In genomic region chr14:25866832-25867231, GRCm38 (mm10) we compare ENCODE assay signal across 20 mouse cellular contexts. TPM values are rescaled to one million over a fixed set of nuclear protein-coding genes. Genes with fewer than 3 reads are reported as not detected.
A peak's percentile ranks its signal among the peaks of the same experiment; 100 is the strongest.
DNase-seq lines count a peak whose midpoint lies in the region; ATAC-seq and TF ChIP-seq lines count a peak whose summit lies in the region.
"Had no signal": no experiment of that assay in that cellular context is flagged by ENCODE, and none has a peak within 500 bp of the region (broad histone marks: within the 10 kb centered on the region; RNA-seq: fewer than 3 reads in every experiment).

No protein-coding gene starts in this region.

- H3K9ac ChIP-seq in kidney, postnatal 0 days (ENCODE audit: low read depth, low read length), result no peak overlapping the region
- H3K9ac ChIP-seq: embryonic facial prominence, embryonic 12.5 days; forebrain, embryonic 13.5 days; hindbrain, embryonic 13.5 days; neural tube, embryonic 15.5 days; stomach, embryonic 15.5 days had no signal

- no peaks in the 10 kb centered on the region for H3K27me3 ChIP-seq in kidney, postnatal 0 days (ENCODE audit: insufficient read depth, low read length)
- H3K27me3 ChIP-seq in myocyte (ENCODE audit: control insufficient read depth, insufficient read depth, insufficient read length), result no peaks in the 10 kb centered on the region
- H3K27me3 ChIP-seq: embryonic facial prominence, embryonic 12.5 days; forebrain, embryonic 13.5 days; hindbrain, embryonic 13.5 days; neural tube, embryonic 15.5 days; stomach, embryonic 15.5 days had no signal

- H3K36me3 ChIP-seq in kidney, postnatal 0 days (ENCODE audit: insufficient read depth, low read length), result no peaks in the 10 kb centered on the region
- H3K36me3 ChIP-seq in myocyte (ENCODE audit: control insufficient read depth, insufficient read depth), result no peaks in the 10 kb centered on the region
- H3K36me3 ChIP-seq: embryonic facial prominence, embryonic 12.5 days; hindbrain, embryonic 13.5 days; neural tube, embryonic 15.5 days; stomach, embryonic 15.5 days had no signal

- H3K27ac ChIP-seq in kidney, postnatal 0 days, result peak overlapping the region; percentile 5; the same call in 1 of the 2 replicates
- peak overlapping the region; percentile 94 for H3K27ac ChIP-seq in gastrocnemius, adult 2 months
- H3K27ac ChIP-seq: embryonic facial prominence, embryonic 12.5 days; forebrain, embryonic 13.5 days; hindbrain, embryonic 13.5 days; neural tube, embryonic 15.5 days; stomach, embryonic 15.5 days had no signal

- no peak for ATAC-seq in kidney, postnatal 0 days (replicated peaks; ENCODE audit: low FRiP score, low read depth)
- no peak for ATAC-seq in CD4-positive, CD25-positive, alpha-beta regulatory T cell, adult 4 months
- ATAC-seq: forebrain, embryonic 13.5 days had no signal

- 48% methylated on average over 11 of the region's 11 CpGs for WGBS in kidney, postnatal 0 days

- TF ChIP-seq CTCF in kidney, postnatal 0 days (IDR thresholded peaks at IDR 0.05; ENCODE audit: low read depth), result no peak
- TF ChIP-seq CTCF in gastrocnemius, adult 2 months (IDR thresholded peaks at IDR 0.05), result no peak

- peaks cover 7% of the 10 kb centered on the region; the same call in 1 of the 2 replicates for H3K4me1 ChIP-seq in kidney, postnatal 0 days (replicated peaks; ENCODE audit: insufficient read depth, low read length)
- H3K4me1 ChIP-seq: forebrain, embryonic 13.5 days; neural tube, embryonic 15.5 days had no signal

- H3K4me3 ChIP-seq in kidney, postnatal 0 days (replicated peaks; ENCODE audit: low read depth, low read length), result no peak overlapping the region
- H3K4me3 ChIP-seq in gastrocnemius, adult 2 months, result peak overlapping the region; percentile 52
- peak overlapping the region; percentile 7 for H3K4me3 ChIP-seq in myocyte
- H3K4me3 ChIP-seq: embryonic facial prominence, embryonic 12.5 days; forebrain, embryonic 13.5 days; hindbrain, embryonic 13.5 days; neural tube, embryonic 15.5 days; stomach, embryonic 15.5 days had no signal

- intact Hi-C loops in gastrocnemius, adult 2 months (cut with DNase I), result no loop called here

- H3K79me2 ChIP-seq in myocyte (ENCODE audit: control insufficient read depth, insufficient read depth), result peaks cover 19% of the 10 kb centered on the region

- H3K4me2 ChIP-seq in kidney, postnatal 0 days (ENCODE audit: low read length), result no peak overlapping the region
- peak overlapping the region; percentile 75 for H3K4me2 ChIP-seq in myocyte (ENCODE audit: low read depth)
- H3K4me2 ChIP-seq: embryonic facial prominence, embryonic 12.5 days; forebrain, embryonic 13.5 days; hindbrain, embryonic 13.5 days; neural tube, embryonic 15.5 days; stomach, embryonic 15.5 days had no signal

- no peak overlapping the region for H3ac ChIP-seq in myocyte (ENCODE audit: control insufficient read depth, insufficient read length)

- no peaks in the 10 kb centered on the region for H3K9me3 ChIP-seq in kidney, postnatal 0 days (replicated peaks; ENCODE audit: low read length)
- H3K9me3 ChIP-seq: embryonic facial prominence, embryonic 12.5 days; forebrain, embryonic 13.5 days; hindbrain, embryonic 13.5 days; neural tube, embryonic 15.5 days; stomach, embryonic 15.5 days had no signal

- DNase-seq in kidney, postnatal 0 days (ENCODE audit: low spot score), result no peak
- no peak for DNase-seq in kidney, postnatal 14 days
- peak; percentile 72 for DNase-seq in adrenal gland, postnatal 14 days
- DNase-seq in gastrocnemius, adult 2 months, result peak; percentile 87
- no peak for DNase-seq in thymus, postnatal 14 days
- DNase-seq: cerebellum, adult 9-10 months; kidney, postnatal 25 days; layer of hippocampus, postnatal 36 days; lung, adult 2 months; right cerebral cortex, postnatal 4 days had no signal

- TF ChIP-seq POLR2A in myocyte (IDR thresholded peaks at IDR 0.05; ENCODE audit: insufficient read length, low read depth), result no peak

TF ChIP-seq in myocyte, 11 proteins besides CTCF, POLR2A, EP300 and RAD21:
- TF ChIP-seq MYOD1 (IDR thresholded peaks at IDR 0.05; ENCODE audit: control insufficient read depth in 1 of 3, insufficient read length in 2 of 3, low read depth in 2 of 3), result peak in 1 of 3 experiments; percentile 30
- TF ChIP-seq TCF3 (IDR thresholded peaks at IDR 0.05; ENCODE audit: insufficient read length, low read depth), result no peak
- peak in 1 of 3 experiments; percentile 44 for TF ChIP-seq MYOG (IDR thresholded peaks at IDR 0.05; ENCODE audit: control insufficient read depth in 1 of 3, insufficient read depth in 1 of 3, insufficient read length in 2 of 3, low read depth in 2 of 3)
- no peak for TF ChIP-seq SRF (IDR thresholded peaks at IDR 0.05; ENCODE audit: control insufficient read depth, insufficient read length, low read depth)

RNA-seq across cellular contexts. Expression of gene Anxa11, which starts 24.9 kb away (rescaled TPM):
- 83.7 and 95.6 TPM in 2 replicates for polyA plus RNA-seq in kidney, postnatal 0 days (2015; fragmentation: Nextera tagmentation; extraction: Ambion mirVana)
- 51.1 and 59.2 TPM in 2 replicates for total RNA-seq in adrenal gland, postnatal 14 days (2021)
- 10 to 100 TPM; 97.4 to 99.1 TPM for total RNA-seq in gastrocnemius, adult 2 months (2021)
- 140 TPM for polyA plus RNA-seq in myocyte (2012; fragmentation: generic; extraction: Trizol)
- 10 to 100 TPM; 59.7 to 84.6 TPM for polyA plus RNA-seq in CD4-positive, CD25-positive, alpha-beta regulatory T cell, adult 4 months (2017; shearing (Covaris generic))

RNA-seq across cellular contexts. Expression of gene Plac9a, which starts 36.1 kb away (rescaled TPM):
- polyA plus RNA-seq in kidney, postnatal 0 days (2015; fragmentation: Nextera tagmentation; extraction: Ambion mirVana), result 1.6 and 1.7 TPM in 2 replicates
- total RNA-seq in adrenal gland, postnatal 14 days (2021), result 2.7 and 6.5 TPM in 2 replicates
- 1 to 10 TPM; 2.6 to 3.6 TPM for total RNA-seq in gastrocnemius, adult 2 months (2021)
- 0.10 TPM for polyA plus RNA-seq in myocyte (2012; fragmentation: generic; extraction: Trizol)
- polyA plus RNA-seq in CD4-positive, CD25-positive, alpha-beta regulatory T cell, adult 4 months (2017; shearing (Covaris generic)), result not detected
- total RNA-seq: layer of hippocampus, postnatal 36 days; megakaryocyte progenitor cell, adult 5-6 weeks; midbrain, postnatal 0 days had no signal
- polyA plus RNA-seq: brain, embryonic 14.5 days; forebrain, embryonic 13.5 days; hindbrain, embryonic 13.5 days; midbrain, postnatal 0 days; neural tube, embryonic 15.5 days had no signal

Comparison
In these comparisons a context has a peak if more than half of its experiments do, and no peak if none do; other contexts are left out.
1. DNase-seq: peak in adrenal gland, postnatal 14 days (single experiment) and gastrocnemius, adult 2 months (single experiment); none in kidney, postnatal 0 days (single experiment), kidney, postnatal 14 days (single experiment) and thymus, postnatal 14 days (single experiment).